Mouse (Mus musculus): ENCODE data around the gene Cd4.

GRCm38 (mm10) chr6:124835531-124835930, 52.5 kb downstream of the Cd4 start:
- TF ChIP-seq CTCF (IDR thresholded peaks at IDR 0.05; ENCODE audit: control insufficient read depth, insufficient read depth, insufficient read length) (no peak), USF1 (IDR thresholded peaks at IDR 0.05; ENCODE audit: low read depth) (no peak), CEBPB (IDR thresholded peaks at IDR 0.05; ENCODE audit: low read depth) (no peak)
